Mouse (Mus musculus) kidney, embryonic 16.5 days (tissue): ENCODE results near the gene F12. TPM values are rescaled to one million over a fixed set of nuclear protein-coding genes. Genes with fewer than 3 reads are reported as not detected.

Experiments
- ATAC-seq: fragments of 200-750 bp; cut with Nextera tagmentation; 2 replicates; pipeline ENCODE4 v1.8.0; 2017; ENCODE audit warnings: moderate TSS enrichment; ENCODE audit not compliant: low FRiP score, low TSS enrichment
- H3K27ac ChIP-seq: fragments of 300-500 bp; sonication (generic); 2 replicates; pipeline ENCODE4 v1.5.1; 2014; ENCODE audit warnings: low read length
- H3K27me3 ChIP-seq: fragments of 300-500 bp; sonication (generic); 2 replicates; pipeline ENCODE4 v1.6.1; 2014; ENCODE audit warnings: low read length, control low read depth, mixed read lengths; ENCODE audit not compliant: insufficient read depth
- H3K36me3 ChIP-seq: fragments of 300-500 bp; sonication (generic); 2 replicates; pipeline ENCODE4 v1.6.1; 2014; ENCODE audit warnings: low read length, control low read depth, mixed read lengths; ENCODE audit not compliant: insufficient read depth
- H3K4me1 ChIP-seq: fragments of 300-500 bp; sonication (generic); 2 replicates; pipeline ENCODE4 v1.6.1; 2014; ENCODE audit warnings: low read length, control low read depth, mixed read lengths; ENCODE audit not compliant: insufficient read depth
- H3K4me2 ChIP-seq: fragments of 300-500 bp; sonication (generic); replicated peaks from 2 replicates; pipeline ENCODE4 v1.6.1; 2014; ENCODE audit warnings: low read depth, low read length
- H3K4me3 ChIP-seq: fragments of 300-500 bp; sonication (generic); 2 replicates; pipeline ENCODE4 v1.5.1; 2014; ENCODE audit warnings: mild to moderate bottlenecking, low read length
- H3K9ac ChIP-seq: fragments of 300-500 bp; sonication (generic); replicated peaks from 2 replicates; pipeline ENCODE4 v1.6.1; 2014; ENCODE audit warnings: low read length
- H3K9me3 ChIP-seq: fragments of 300-500 bp; sonication (generic); 2 replicates; pipeline ENCODE4 v1.6.1; 2016; ENCODE audit warnings: low read length, control low read depth
- WGBS: fragments of 180-500 bp; shearing (Covaris S2); extraction: QIAGEN DNeasy Blood & Tissue Kit; methylation state at CpG from one replicate; pipeline ENCODE4 v1.1.7; 2014; 5-methylcytosine and 5-hydroxymethylcytosine counted together
- polyA plus RNA-seq: library from polyadenylated mRNA; unstranded; fragments of >200 nt; fragmentation: Nextera tagmentation; extraction: Ambion mirVana; gene quantifications from 2 replicates; pipeline ENCODE4 v1.2.1, GENCODE M21; 2015

Gene F12
- polyA plus RNA-seq, 1 experiment from 2014 or later: 0.79 TPM

DNA sequence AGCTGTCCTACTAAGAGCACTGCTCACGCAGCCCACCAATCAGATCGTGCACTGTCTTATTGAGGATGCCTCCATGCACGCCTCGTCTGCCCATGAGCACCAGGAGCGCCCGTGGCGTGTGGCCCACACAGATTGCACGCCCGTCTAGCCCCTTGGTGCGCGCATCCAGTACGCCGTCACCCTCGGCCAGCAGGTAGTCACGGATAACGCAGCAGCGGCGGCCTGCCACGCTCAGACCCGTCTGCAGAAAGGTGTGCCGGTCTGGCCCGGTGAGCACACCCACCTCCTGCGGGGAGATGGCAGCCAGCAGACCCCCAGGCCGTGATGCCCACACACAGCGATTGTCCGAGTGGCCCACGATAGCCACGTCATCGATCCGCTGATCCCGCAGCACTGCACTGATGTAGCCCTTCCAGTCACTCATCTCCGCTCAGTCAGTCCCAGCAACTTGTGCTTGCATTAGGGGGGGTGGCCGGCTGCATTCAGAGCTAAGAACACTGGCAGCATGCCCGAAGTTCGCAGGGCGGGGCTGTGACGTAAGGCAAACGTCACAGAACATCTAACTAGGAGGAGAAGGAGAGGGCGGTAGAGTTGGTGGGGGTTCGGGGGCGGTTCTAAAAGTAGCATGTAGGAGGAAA is 11.7 kb downstream of the F12 start, which contains the start of gene Pfn3:
Gene Pfn3 (minus strand): TSS at position 490 of the 638 bp plus-strand sequence.
- peaks cover 16% of the 10 kb centered on the region for H3K4me1 ChIP-seq
- H3K36me3 ChIP-seq: no peaks in the 10 kb centered on the region
- no peak within 1 kb of the TSS for H3K27ac ChIP-seq
- H3K4me2 ChIP-seq: peak within 1 kb of the TSS; percentile 59
- ATAC-seq: peak; percentile 74
- no peaks in the 10 kb centered on the region for H3K9me3 ChIP-seq
- 9% methylated on average over 41 of the region's 41 CpGs for WGBS
- peak within 1 kb of the TSS; percentile 33 for H3K9ac ChIP-seq
- peaks cover 14% of the 10 kb centered on the region for H3K27me3 ChIP-seq
- H3K4me3 ChIP-seq: peak within 1 kb of the TSS; percentile 43

GRCm38 (mm10) chr13:55413333-55413732 is 13.3 kb downstream of the F12 start:
- H3K36me3 ChIP-seq: no peaks in the 10 kb centered on the region
- ATAC-seq: no peak
- no peak overlapping the region for H3K4me2 ChIP-seq
- H3K4me1 ChIP-seq: peaks cover 13% of the 10 kb centered on the region
- H3K27ac ChIP-seq: no peak overlapping the region
- peaks cover 3% of the 10 kb centered on the region; the same call in 1 of the 2 replicates for H3K27me3 ChIP-seq
- no peaks in the 10 kb centered on the region for H3K9me3 ChIP-seq
- WGBS: 82% methylated on average over 12 of the region's 12 CpGs
- no peak overlapping the region for H3K9ac ChIP-seq
- no peak overlapping the region for H3K4me3 ChIP-seq

- Histone ChIP-seq H3K4me3 (no peak overlapping the region), H3K36me3 (no peaks in the 10 kb centered on the region), H3K9me3 (no peaks in the 10 kb centered on the region), H3K27ac (no peak overlapping the region), H3K27me3 (0 out of 2 replicates have a peak, but pooled peaks cover 3% of the 10 kb centered on the region), H3K4me1 (peaks cover 8% of the 10 kb centered on the region), H3K4me2 (no peak overlapping the region), H3K9ac (no peak overlapping the region)
- WGBS: 76% methylated on average over 13 of the region's 13 CpGs
- ATAC-seq: no peak
Measured at GRCm38 (mm10) chr13:55412643-55413307, 13.8 kb downstream of the F12 start.

DNA sequence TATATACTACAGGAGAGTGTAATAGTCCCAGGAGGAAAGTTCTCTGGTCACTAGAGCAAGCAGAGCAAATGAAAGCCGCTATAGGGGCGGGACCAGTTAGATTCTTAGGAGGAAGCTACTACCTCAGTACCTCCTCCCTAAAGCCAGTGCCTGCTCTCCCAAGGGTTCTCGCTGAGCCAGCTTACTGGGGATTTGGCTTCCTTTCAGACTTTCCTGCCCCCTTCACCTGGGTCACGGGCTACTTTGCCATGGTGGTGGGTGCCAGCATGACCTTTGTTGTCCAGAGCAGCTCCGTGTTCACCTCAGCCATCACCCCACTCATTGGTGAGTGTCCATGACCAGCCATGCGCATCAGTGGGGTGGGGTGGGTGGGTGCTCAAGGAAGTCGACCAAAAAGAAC is 14.8 kb downstream of the F12 start:
- Histone ChIP-seq H3K4me3 (no peak overlapping the region), H3K9me3 (no peaks in the 10 kb centered on the region), H3K4me1 (peaks cover 8% of the 10 kb centered on the region), H3K27me3 (no peaks in the 10 kb centered on the region), H3K9ac (no peak overlapping the region), H3K27ac (no peak overlapping the region), H3K36me3 (no peaks in the 10 kb centered on the region), H3K4me2 (no peak overlapping the region)
- WGBS: 69% methylated on average over 7 of the region's 7 CpGs
- ATAC-seq: no peak

DNA sequence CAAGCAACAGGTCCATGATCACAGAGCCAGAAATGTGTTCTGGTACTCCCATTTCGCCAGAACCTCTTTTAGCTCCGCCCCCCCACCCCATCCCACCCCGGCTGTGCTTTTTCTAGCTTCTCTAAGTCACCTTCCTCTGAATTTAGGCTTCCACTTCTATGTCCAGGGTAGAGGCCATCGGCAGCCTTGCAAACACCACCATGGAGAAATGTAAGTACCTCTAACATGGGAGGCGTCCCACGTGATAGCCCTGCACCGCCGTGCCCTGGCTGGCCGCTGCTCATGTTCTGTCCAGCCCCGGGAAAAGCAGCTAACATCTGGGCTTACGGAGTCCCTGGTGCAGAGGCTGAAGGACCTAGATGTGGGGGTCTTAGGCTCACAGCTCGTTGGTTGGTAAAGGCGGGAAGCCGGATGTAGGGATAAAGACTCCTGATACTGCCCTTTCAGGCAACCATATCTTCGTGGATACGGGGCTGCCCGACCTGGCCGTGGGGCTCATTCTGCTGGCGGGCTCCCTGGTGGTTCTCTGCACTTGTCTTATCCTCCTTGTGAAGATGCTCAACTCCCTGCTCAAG is 18.0 kb downstream of the F12 start:
- Histone ChIP-seq H3K4me1 (0 out of 2 replicates have a peak, but pooled peaks cover 3% of the 10 kb centered on the region), H3K27me3 (no peaks in the 10 kb centered on the region), H3K9me3 (no peaks in the 10 kb centered on the region), H3K9ac (no peak overlapping the region), H3K4me3 (no peak overlapping the region), H3K27ac (no peak overlapping the region), H3K4me2 (no peak overlapping the region), H3K36me3 (no peaks in the 10 kb centered on the region)
- WGBS: 86% methylated on average over 19 of the region's 19 CpGs
- no peak for ATAC-seq

DNA sequence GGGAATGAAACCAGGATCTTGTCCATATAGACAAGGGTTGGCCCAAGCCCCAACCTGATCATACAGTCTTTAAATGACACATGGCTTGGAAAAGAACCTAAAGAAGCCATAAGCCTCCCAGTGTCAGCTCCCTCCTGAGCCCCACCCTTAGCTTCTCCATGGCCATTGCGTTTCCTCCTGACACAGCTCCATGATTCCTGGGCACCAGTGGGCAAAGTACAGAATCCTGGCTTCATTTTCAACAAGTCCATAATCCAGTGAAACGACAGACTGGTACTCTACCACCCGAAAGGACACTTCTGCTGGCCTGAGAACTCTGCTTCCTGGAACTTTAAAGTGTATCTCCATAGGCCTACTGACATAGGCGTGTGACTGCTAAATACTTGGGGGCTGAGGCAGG is 19.3 kb downstream of the F12 start:
- H3K27me3 ChIP-seq: no peaks in the 10 kb centered on the region
- H3K27ac ChIP-seq: no peak overlapping the region
- no peak overlapping the region for H3K9ac ChIP-seq
- H3K4me2 ChIP-seq: no peak overlapping the region
- no peak overlapping the region for H3K4me3 ChIP-seq
- 0 out of 2 replicates have a peak, but pooled peaks cover 3% of the 10 kb centered on the region for H3K4me1 ChIP-seq
- H3K9me3 ChIP-seq: no peaks in the 10 kb centered on the region
- no peak for ATAC-seq
- H3K36me3 ChIP-seq: no peaks in the 10 kb centered on the region
- 80% methylated on average over 4 of the region's 4 CpGs for WGBS

- Histone ChIP-seq H3K9me3 (no peaks in the 10 kb centered on the region), H3K27me3 (no peaks in the 10 kb centered on the region; the same call in 1 of the 2 replicates), H3K27ac (no peak overlapping the region), H3K9ac (peak overlapping the region; percentile 42), H3K4me2 (peak overlapping the region; percentile 6; the same call in 1 of the 2 replicates), H3K4me3 (no peak overlapping the region), H3K36me3 (no peaks in the 10 kb centered on the region), H3K4me1 (0 out of 2 replicates have a peak, but pooled peaks cover 3% of the 10 kb centered on the region)
- WGBS: 68% methylated on average over 13 of the region's 13 CpGs
- ATAC-seq: peak; percentile 26; the same call in 1 of the 2 replicates
Measured at GRCm38 (mm10) chr13:55405783-55406390, 20.7 kb downstream of the F12 start.

- Histone ChIP-seq H3K9me3 (no peaks in the 10 kb centered on the region), H3K27me3 (no peaks in the 10 kb centered on the region; the same call in 1 of the 2 replicates), H3K27ac (no peak overlapping the region), H3K9ac (peak overlapping the region; percentile 42), H3K4me2 (peak overlapping the region; percentile 6; the same call in 1 of the 2 replicates), H3K36me3 (no peaks in the 10 kb centered on the region), H3K4me1 (0 out of 2 replicates have a peak, but pooled peaks cover 3% of the 10 kb centered on the region), H3K4me3 (peak overlapping the region; percentile 1; the same call in 1 of the 2 replicates)
- ATAC-seq: peak; percentile 78
- WGBS: 14% methylated on average over 11 of the region's 11 CpGs
Measured at GRCm38 (mm10) chr13:55404853-55405782, 21.5 kb downstream of the F12 start.
